Comparison of ENCODE assay signal across 9 mouse cellular contexts in genomic region chr3:103169771-103170170, GRCm38 (mm10). TPM values are rescaled to one million over a fixed set of nuclear protein-coding genes. Genes with fewer than 3 reads are reported as not detected.
DNase-seq lines count a peak whose midpoint lies in the region; ATAC-seq lines count a peak whose summit lies in the region.
"Had no signal": no experiment of that assay in that cellular context is flagged by ENCODE, and none has a peak within 500 bp of the region (broad histone marks: within the 10 kb centered on the region; RNA-seq: fewer than 3 reads in every experiment).

No protein-coding gene starts in this region.

- no peak for ATAC-seq in hindbrain, embryonic 14.5 days (ENCODE audit: low FRiP score)
- no peak for ATAC-seq in hindbrain, embryonic 12.5 days (ENCODE audit: low FRiP score)

- H3K4me2 ChIP-seq in hindbrain, embryonic 14.5 days (replicated peaks), result no peak overlapping the region
- H3K4me2 ChIP-seq in hindbrain, embryonic 12.5 days (replicated peaks), result no peak overlapping the region
- H3K4me2 ChIP-seq: embryonic facial prominence, embryonic 12.5 days had no signal

- peak; percentile 87 for DNase-seq in hindbrain, embryonic 14.5 days (ENCODE audit: low spot score)
- peak; percentile 89 for DNase-seq in adrenal gland, postnatal 14 days
- peak; percentile 82 for DNase-seq in embryonic facial prominence, embryonic 10.5 days (ENCODE audit: low spot score)
- peak; percentile 16 for DNase-seq in heart, postnatal 25 days (ENCODE audit: low spot score)
- DNase-seq in left cerebral cortex, adult 8-10 months (ENCODE audit: low spot score in 2 of 2), result peak; percentile 25 to 63
- DNase-seq in natural killer cell, adult 2 months (ENCODE audit: low spot score in 2 of 2), result peak; percentile 69 to 83
- peak; percentile 76 for DNase-seq in telencephalon, adult 2 months (ENCODE audit: low read depth, low spot score)

- no peaks in the 10 kb centered on the region for H3K9me3 ChIP-seq in hindbrain, embryonic 14.5 days (ENCODE audit: control insufficient read depth, low read length)
- H3K9me3 ChIP-seq in hindbrain, embryonic 12.5 days (replicated peaks), result no peaks in the 10 kb centered on the region
- no peaks in the 10 kb centered on the region for H3K9me3 ChIP-seq in embryonic facial prominence, embryonic 10.5 days
- H3K9me3 ChIP-seq: embryonic facial prominence, embryonic 12.5 days had no signal

- no peak overlapping the region for H3K9ac ChIP-seq in hindbrain, embryonic 14.5 days
- no peak overlapping the region for H3K9ac ChIP-seq in hindbrain, embryonic 12.5 days
- H3K9ac ChIP-seq: embryonic facial prominence, embryonic 12.5 days had no signal

- peaks cover 8% of the 10 kb centered on the region; the same call in 1 of the 2 replicates for H3K4me1 ChIP-seq in hindbrain, embryonic 14.5 days (replicated peaks; ENCODE audit: control insufficient read depth, insufficient read depth, low read length)
- H3K4me1 ChIP-seq in hindbrain, embryonic 12.5 days, result peaks cover 11% of the 10 kb centered on the region
- H3K4me1 ChIP-seq in embryonic facial prominence, embryonic 10.5 days, result peaks cover 14% of the 10 kb centered on the region

- intact Hi-C loops in heart, postnatal 25 days (cut with DNase I), result loop anchor here (2.0 to 5.0 kb wide), 3 partner anchors 67 to 452 kb away; partner anchors contain the start of genes Dennd2c and Nras

- H3K4me3 ChIP-seq in hindbrain, embryonic 14.5 days (replicated peaks; ENCODE audit: low read length), result no peak overlapping the region
- no peak overlapping the region for H3K4me3 ChIP-seq in hindbrain, embryonic 12.5 days
- H3K4me3 ChIP-seq in embryonic facial prominence, embryonic 10.5 days, result no peak overlapping the region
- H3K4me3 ChIP-seq: embryonic facial prominence, embryonic 12.5 days had no signal

- no peaks in the 10 kb centered on the region for H3K27me3 ChIP-seq in hindbrain, embryonic 14.5 days (ENCODE audit: control insufficient read depth, insufficient read depth, low read length)
- no peaks in the 10 kb centered on the region for H3K27me3 ChIP-seq in hindbrain, embryonic 12.5 days
- H3K27me3 ChIP-seq in embryonic facial prominence, embryonic 10.5 days (replicated peaks; ENCODE audit: low read depth, poor library complexity, severe bottlenecking), result no peaks in the 10 kb centered on the region
- H3K27me3 ChIP-seq: embryonic facial prominence, embryonic 12.5 days had no signal

- no peak overlapping the region for H3K27ac ChIP-seq in hindbrain, embryonic 14.5 days
- H3K27ac ChIP-seq in hindbrain, embryonic 12.5 days, result no peak overlapping the region
- H3K27ac ChIP-seq in embryonic facial prominence, embryonic 10.5 days (replicated peaks), result no peak overlapping the region
- H3K27ac ChIP-seq: embryonic facial prominence, embryonic 12.5 days had no signal

- 8% methylated on average over 4 of the region's 4 CpGs for WGBS in hindbrain, embryonic 14.5 days
- WGBS in hindbrain, embryonic 12.5 days, result 14% methylated on average over 4 of the region's 4 CpGs
- WGBS in embryonic facial prominence, embryonic 10.5 days, result 14% methylated on average over 4 of the region's 4 CpGs

- H3K36me3 ChIP-seq in hindbrain, embryonic 14.5 days (replicated peaks; ENCODE audit: control insufficient read depth, insufficient read depth), result peaks cover 16% of the 10 kb centered on the region
- H3K36me3 ChIP-seq in hindbrain, embryonic 12.5 days, result peaks cover 10% of the 10 kb centered on the region
- H3K36me3 ChIP-seq in embryonic facial prominence, embryonic 10.5 days (replicated peaks), result peaks cover 17% of the 10 kb centered on the region

RNA-seq across cellular contexts. Expression of gene Bcas2, which starts 1.7 kb away (rescaled TPM):
- polyA plus RNA-seq in hindbrain, embryonic 14.5 days (2014; fragmentation: Nextera tagmentation; extraction: Ambion mirVana), result 184 and 190 TPM in 2 replicates
- 226 and 235 TPM in 2 replicates for polyA plus RNA-seq in hindbrain, embryonic 12.5 days (2016; fragmentation: Nextera tagmentation; extraction: Ambion mirVana)
- total RNA-seq in adrenal gland, postnatal 14 days (2021), result 50.4 and 54.4 TPM in 2 replicates
- polyA plus RNA-seq in embryonic facial prominence, embryonic 10.5 days (2016; fragmentation: Nextera tagmentation; extraction: Ambion mirVana), result 230 and 243 TPM in 2 replicates
- total RNA-seq in heart, postnatal 25 days (2021), result 10 to 100 TPM; 49.4 to 49.6 TPM
- total RNA-seq in left cerebral cortex, adult 8-10 months (2022), result 10 to 100 TPM; 60.2 to 73.7 (median 70.6) TPM

Comparison
In these comparisons a context has a peak if more than half of its experiments do, and no peak if none do; other contexts are left out.
1. DNase-seq: peak in every context shown above with its lines; median percentile 89 in adrenal gland, postnatal 14 days; 87 in hindbrain, embryonic 14.5 days; 82 in embryonic facial prominence, embryonic 10.5 days; 76 in natural killer cell, adult 2 months; 76 in telencephalon, adult 2 months; 44 in left cerebral cortex, adult 8-10 months; 16 in heart, postnatal 25 days.